Mouse (Mus musculus) left cerebral cortex, postnatal 14 days (tissue): ENCODE results near the gene Rasgef1b. TPM values are rescaled to one million over a fixed set of nuclear protein-coding genes. Genes with fewer than 3 reads are reported as not detected.

Experiments used
- DNase-seq, 2 experiments: peaks; one replicate each; pipeline ENCODE4 v3.0.0; 2021 to 2022; ENCODE audit warnings: low spot score in 2 of 2, mixed read lengths in 1 of 2
- intact Hi-C: fragments of 180-260 bp; cut with DNase I; formaldehyde crosslinking; loops from one replicate; pipeline ENCODE4 v1.15.1; 2025
- total RNA-seq, 2 experiments: library from RNA; stranded (reverse); gene quantifications; 2 replicates each; pipeline ENCODE4 v1.2.3; 2021

The Rasgef1b gene
- total RNA-seq, 2 experiments from 2014 or later, result 66.9 to 68.5 TPM

DNA sequence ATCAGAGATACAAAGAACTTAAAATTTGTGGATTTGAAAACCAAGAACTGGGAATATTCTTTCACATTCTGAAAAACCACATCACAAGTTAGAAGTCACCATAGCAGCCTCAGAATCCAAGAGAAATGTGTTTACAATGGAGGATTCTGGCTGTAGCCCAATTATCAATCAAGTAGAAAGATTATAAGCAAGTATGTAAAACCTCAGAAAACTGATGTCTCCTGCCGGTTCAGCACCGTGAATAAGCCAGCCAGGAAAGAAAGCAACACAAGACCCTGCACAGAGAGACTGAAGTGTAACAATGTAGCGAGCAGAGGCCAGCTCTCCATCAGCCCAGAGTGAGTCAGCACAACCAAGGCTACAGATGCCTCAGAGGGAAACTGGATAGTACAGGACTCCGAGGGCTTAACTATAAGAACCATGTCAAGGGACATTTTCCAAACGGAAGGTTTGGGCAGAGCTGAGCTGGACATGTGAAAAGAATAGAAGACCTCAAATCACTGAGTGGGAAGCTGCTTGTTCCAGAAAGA is 111.5 kb downstream of the Rasgef1b start:
- intact Hi-C loops, result no loop called here
- no peak for DNase-seq

DNA sequence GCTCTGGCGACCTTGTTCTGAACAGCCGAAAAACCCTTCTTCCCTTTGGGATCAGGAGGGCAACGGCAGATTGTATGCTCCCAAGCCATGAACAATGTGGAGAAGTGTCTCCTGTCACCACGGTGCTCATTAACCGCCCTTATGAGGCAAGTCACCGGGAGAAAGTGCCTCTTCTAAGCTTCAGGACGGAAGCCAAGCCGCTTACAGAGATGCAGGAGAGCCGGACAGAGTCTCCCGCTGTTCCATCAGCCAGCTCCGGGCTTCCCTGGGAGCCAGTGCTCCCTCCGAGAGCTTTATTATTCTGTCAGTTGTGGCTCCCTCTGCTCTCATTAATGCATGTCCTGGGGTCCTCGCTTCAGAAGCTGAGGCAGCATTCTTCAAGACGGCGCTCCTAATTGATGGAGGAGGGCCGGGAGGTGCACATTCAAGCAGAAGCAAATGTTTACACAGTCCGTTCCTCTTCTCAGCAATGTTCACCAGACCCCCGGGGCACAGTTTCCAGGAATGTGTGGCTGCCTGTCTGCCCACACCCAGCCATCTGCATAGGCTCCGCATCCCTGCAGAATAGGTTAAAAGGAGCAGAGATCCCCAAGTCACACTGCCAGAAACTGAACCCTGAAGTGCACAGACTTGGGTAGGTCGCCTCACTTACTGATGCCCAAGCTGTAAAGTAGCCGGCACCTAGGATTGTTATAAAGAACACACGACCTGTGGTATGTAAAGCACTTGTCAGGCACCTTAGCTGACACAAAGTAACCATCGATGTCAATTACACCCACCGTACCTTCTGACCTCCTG is 115.3 kb downstream of the Rasgef1b start:
- intact Hi-C loops, result no loop called here
- DNase-seq, result no peak

DNA sequence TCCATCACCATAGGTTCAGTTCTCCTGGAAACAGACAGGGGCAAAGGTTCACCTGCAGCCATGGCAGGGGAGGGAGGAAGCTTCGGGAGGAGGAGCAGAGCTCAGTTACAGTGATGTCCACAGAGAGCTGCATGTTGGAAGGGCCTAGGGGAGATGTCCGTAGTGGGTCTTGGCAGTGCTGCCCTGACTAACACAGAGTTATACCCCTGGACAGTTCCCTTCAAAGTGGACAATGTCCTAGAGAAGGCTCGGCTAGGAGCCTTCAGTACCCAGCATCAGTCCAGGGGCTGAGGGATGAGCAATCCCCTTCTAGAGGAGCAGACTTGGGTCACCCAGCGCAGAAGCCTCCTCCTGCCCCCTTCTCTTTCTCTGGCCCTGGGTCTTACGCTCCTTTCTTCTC is 121.3 kb downstream of the Rasgef1b start:
- intact Hi-C loops, result loop anchor here (2.0 to 10.0 kb wide), 2 partner anchors 119 to 287 kb away; no protein-coding TSS in a partner anchor
- DNase-seq, result no peak

DNA sequence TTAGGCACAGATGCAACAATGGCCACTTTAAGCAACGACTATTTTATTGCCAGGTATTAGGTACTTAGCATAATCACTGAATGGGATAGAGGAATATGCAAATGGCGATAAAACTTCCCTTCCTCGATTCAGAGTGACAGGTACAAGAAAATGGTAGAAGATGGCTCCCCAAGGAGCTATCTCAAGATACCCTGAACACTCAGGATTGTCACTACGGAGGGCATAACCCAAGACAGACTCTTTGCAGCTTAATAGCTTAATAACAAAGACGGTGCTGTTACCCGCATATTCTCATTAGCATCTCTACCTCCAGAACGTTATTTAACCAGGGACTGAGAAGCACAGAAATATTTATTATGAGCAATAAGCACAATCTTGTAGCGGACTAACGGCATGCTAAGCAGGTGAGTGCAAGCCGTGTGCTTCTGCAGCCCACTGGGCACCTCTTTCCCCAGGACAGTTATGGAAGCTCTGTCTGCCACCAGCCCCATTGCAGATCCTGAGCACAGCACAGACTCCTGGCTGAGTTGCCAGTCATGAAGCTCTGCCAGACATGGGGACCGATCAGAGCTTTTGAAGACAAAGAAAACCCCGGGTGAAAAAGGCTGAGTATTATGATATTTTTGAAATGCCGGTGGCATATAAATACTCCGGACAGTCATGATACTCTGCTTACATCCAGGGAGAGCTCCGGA is 122.6 kb downstream of the Rasgef1b start:
- intact Hi-C loops, result loop anchor here (2.0 to 10.0 kb wide), 2 partner anchors 120 to 288 kb away; no protein-coding TSS in a partner anchor

DNA sequence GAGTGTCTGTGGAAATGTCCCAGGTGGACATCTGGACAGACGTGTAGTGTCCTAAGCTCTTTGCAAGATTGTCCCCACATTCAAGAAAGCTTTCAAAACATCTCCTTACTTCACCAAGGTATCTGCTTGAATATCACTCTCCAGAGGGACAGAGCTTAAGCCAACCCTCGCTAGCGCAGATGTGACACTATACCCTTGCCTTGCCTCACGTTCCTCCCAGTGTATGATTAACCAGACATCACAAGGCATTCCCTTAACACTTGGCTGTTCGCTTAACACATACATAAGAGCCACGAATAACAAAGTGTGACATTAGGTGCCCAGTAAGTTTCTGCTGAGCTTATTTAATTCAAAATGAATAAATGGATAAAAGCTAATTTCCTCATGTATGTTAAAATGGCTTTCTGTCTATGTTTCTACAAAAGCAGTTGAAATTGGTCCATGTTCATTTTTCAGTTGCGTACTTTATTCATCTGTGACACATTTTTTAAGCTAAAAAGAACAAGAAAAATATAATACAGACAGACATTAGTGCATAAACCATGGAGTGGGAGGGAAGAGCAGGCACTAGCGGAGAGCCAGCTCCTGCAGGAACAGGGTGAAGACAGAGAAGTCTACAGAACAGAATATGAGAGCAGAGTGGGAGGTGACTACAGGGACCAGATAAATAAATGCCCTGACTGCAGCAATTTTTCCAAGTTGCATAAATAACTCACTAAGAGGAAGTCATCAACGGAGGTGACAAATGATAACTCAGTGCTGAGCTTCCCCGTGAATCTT is 126.4 kb downstream of the Rasgef1b start:
- no peak for DNase-seq
- intact Hi-C loops, result loop anchor here (10.0 kb wide), 1 partner anchor 292 kb away; no protein-coding TSS in a partner anchor

More for the DNA sequence above, 122.6 kb downstream of the Rasgef1b start:
- no peak for DNase-seq

DNA sequence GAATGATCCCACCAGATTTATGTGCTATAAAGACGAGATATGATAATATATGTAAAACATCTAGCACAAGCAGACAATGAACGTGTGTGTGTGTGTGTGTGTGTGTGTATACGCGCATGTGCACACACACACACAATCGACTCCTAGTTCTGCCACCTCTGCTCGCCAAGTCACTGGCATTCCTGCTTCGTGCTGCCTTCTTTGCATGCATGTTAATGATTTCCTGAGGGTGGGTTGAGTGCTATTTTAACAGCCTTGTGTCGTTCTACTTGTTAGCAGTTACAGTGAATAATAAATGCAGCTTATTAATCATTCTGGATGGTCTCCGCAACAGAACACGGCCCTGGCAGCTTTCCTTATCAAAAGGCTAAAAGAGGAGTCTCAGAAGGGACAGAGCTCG is 129.5 kb downstream of the Rasgef1b start:
- intact Hi-C loops, result no loop called here
- DNase-seq, result no peak

DNA sequence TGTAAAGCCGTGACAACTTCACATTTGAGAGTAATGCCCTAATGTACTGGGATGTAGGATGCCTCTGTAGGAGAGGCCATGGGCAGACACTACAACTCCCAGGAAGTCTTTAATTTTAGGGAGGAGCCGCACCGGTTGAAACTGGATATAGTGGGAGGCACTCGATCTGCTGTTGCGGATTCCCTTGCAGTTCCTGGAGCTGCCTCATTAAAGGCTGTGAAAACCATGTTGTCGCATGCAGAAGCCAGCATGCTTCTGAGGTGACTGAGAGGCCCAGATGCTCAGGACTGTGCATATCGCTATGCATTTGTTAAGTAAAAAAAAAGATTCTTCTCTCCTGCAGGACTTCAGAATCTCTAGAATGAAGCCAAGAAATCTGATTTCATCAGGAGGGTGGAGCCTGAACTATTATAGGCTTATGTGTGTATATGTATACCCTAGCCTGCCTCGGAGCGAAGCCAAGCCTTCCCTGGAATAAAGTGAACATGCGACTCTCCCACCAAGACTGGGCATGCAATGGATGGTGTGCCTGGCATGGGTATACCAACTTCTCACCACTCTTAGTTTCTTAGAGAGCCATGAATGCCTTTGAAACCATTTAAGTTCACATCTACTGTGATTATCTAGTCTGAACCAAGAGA is 130.3 kb downstream of the Rasgef1b start:
- peak in 1 of 2 experiments; percentile 69 for DNase-seq
- intact Hi-C loops, result no loop called here

DNA sequence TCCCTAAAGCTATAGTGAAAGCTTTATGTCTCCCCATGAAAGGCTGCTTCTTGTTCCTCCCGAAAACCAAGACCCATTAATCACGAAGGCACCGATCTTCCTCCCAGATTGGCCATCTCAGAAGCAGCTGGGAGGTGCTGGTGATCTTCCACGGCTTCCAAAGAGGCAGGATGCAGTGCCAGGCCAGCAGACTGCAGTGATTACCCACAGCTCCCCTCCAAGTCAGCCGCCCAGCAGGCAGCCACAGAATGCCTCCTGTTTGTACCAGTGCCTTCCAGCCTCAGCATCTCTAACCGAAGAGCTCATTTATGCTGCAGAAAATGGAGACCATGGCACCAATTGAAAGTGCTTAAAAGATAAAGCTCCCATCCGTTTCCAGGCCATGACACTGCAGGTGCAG is 131.2 kb downstream of the Rasgef1b start:
- intact Hi-C loops, result no loop called here
- DNase-seq, result no peak

DNA sequence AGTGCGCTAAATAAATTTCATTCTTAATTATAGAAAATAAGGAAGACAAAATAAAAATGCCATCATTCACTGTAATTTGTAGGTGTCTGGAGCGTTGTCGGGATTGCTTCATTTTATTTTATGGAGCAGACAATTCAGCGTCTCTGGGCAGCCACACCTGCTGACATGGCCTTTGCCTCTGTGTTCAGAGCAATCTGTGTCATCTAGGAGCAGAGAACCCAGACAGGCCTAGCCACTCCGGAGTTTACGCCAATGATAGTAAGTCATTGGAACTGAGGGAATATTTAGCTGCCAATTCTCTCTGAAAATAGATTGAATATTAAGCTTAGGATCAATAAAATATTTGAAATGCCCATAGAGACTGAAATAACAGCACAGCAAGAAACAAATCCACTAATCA is 137.5 kb downstream of the Rasgef1b start:
- intact Hi-C loops, result no loop called here
- no peak for DNase-seq

DNA sequence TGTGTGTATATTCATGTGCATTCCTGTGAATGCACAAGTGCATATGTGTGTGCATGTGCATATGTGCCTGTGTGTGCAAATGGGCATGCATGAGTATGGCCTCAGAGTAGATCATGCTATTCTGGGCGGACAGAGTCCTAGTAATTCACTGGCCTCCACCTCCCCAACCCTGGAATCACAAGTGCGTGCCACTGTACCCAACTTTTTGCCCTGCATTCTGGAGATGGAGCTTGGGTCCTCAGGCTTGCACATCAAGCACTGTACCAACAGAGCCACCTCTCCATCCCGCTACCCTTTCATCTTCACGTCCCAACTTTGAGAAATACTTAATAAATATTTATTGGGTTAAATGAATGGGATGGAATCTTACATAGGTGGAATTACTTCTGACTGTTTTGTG is 138.3 kb downstream of the Rasgef1b start:
- intact Hi-C loops, result no loop called here
- DNase-seq, result no peak

DNA sequence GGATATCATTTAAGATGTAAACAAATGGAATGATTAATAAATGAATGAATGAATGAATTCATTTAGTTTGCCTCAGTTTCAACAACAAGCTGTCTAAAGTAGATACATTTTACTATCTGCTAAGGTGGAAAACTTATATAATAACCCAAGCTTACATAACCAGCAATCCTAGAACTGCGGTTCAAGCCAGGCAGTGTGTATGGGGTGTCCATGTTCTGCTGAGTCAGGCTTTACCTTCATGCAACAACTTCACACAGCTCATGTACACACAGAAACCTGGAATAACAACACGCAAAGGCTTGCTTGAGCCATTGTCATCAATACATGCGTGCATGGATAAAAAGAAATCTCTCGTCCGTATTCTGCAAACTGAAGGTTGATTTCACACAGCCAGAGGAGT is 140.9 kb downstream of the Rasgef1b start:
- no peak for DNase-seq
- intact Hi-C loops, result no loop called here

DNA sequence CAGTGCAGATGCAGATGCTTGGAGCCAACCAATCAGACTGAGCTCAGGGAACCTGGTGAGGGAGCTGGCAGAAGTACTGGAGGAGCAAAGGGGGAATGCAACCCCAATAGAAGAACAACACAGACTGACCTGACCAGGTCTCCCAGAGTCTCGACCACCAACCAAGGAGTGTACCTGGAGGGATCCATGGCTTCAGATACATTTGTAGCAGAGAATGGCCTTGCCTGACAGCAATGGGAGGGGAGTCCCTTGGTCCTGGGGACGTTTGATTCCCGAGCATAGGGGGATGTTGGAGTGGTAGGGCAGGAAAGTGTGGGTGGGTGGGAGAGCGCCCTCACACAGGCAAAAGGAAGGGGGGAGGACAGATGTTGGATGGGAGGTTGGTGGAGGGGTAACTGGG is 141.3 kb downstream of the Rasgef1b start:
- DNase-seq, result no peak
- intact Hi-C loops, result no loop called here

DNA sequence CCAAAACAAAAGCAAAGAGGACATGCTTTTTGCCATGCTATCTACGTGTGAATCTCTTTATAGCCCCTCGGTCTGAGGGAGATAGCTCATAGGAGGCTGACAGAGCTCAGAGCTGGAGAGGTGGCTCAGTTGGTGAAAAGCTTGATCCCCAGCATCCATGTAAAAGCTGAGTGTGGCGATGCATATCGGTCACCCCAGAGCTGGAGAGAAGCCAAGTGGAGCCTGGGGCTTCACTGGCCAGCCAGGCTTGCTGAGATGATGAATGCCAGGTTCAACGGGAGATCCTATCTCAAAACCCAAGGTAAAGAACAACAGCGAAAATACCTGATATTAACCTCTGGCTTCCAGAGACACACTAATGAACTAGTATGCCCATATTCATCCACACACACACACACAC is 142.6 kb downstream of the Rasgef1b start:
- no peak for DNase-seq
- intact Hi-C loops, result no loop called here

DNA sequence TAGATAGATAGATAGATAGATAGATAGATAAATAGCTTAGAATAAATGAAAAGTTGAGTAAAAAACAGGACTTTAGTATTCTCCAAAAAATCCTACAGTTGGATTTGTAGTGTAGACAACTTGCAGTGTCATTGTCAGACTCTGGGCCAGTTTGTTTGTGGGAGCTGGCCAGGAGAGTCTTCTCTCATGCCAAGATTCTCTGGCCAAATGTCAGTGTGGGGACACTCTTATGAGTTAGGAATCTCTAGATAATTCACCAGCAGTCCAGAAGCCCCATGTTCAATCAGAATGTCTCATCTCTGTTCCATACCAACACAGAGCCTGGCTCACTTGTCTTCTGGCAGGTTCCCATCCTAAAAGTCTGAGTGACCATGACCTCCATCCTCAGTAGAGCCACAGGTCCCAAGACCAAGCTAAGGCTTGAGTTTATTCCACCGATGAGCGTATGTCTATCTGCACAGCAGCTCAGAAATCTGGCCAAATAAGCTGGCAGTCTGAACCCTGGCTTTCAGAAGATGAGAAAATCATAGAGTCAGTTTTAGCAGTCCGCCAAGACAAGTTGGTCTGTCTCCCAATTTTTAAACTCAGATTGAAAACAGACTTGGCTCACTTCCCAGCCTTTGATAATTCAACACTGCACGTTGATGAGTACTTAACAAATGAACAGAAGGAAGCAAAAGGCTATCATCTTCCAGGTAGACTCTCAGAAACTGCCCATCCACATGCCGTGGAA is 143.5 kb downstream of the Rasgef1b start:
- DNase-seq, result no peak
- intact Hi-C loops, result no loop called here

DNA sequence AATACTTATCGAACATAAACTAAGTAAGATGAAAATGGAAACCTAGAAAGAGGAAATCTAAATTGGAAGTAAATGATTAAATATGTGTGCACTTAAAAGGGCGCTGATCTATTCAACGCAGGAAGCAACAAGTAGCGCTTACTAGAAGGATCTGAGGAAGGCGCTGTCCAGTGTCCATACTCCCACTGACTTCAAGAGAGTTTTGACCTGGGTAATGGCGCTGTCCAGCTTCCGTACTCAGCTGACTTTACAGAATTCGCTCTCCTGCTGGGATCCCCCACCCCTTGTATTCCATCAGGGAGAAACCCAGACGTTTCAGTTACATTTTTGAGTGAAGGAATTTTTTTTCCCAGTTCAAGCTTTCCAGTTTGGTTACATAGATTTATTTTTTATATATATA is 144.6 kb downstream of the Rasgef1b start:
- intact Hi-C loops, result no loop called here
- DNase-seq, result no peak

DNA sequence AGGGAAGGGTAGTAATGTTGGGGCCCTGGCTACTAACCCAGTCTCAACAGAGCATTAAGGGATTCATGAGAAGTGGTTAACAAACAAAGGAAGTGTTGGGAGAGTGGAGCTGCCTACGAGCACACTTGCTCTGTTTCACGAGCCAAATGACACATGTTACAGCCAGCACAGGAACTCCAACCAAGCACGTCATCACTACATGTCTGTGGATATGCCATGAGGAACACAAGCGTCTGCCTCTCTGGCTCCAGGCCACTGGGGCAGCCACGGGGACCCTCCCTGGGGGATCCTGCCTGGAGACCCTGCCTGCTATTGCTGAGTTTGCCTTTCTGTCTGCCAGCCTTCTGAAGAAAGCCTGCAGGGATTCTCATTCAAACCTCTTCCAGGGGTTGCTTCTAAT is 146.8 kb downstream of the Rasgef1b start:
- intact Hi-C loops, result no loop called here
- no peak for DNase-seq

DNA sequence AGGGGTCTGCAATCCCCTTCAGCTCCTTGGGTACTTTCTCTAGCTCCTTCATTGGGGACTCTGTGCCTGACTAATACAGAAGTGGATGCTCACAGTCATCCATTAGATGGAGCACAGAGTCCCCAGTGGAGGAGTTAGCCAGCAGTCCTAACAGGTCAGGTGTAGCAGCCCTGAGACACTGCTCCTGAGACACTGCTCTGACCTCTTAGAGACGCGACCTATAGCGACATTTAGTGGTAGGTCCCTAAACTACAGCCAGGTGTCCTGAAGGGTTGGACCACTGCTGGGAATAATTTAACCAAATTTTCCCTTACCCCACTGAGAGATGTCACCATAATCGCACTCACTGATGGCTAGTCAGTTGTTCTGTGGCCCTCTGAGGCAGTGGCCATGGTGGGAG is 150.2 kb downstream of the Rasgef1b start:
- no peak for DNase-seq
- intact Hi-C loops, result loop anchor here (5.0 kb wide), 1 partner anchor 326 kb away; no protein-coding TSS in a partner anchor

DNA sequence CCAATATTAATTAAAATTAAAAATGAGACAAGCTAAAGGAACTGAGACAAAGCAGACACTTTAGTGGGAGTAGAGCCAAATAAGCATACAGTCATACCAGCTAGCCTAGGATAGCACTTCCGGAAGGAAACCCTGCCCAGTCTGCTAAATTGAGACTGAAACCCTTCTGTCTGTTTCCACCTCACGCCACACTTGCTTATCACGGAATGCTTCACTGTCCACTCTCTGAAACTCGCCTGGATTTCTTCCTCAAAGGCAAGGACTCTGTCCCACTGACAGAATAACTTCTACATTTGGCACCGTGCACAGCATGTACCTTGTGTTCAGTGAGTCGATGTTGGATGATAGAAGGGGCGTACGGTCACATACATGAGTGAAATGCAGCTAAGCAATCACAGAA is 153.0 kb downstream of the Rasgef1b start:
- no peak for DNase-seq
- intact Hi-C loops, result loop anchor here (5.0 kb wide), 1 partner anchor 324 kb away; no protein-coding TSS in a partner anchor
